Mouse (Mus musculus) colon, adult 2 months (tissue): Measurements from ENCODE around the gene Spink8. TPM values are rescaled to one million over a fixed set of nuclear protein-coding genes. Genes with fewer than 3 reads are reported as not detected.

Experiments used
- polyA plus RNA-seq: library from polyadenylated mRNA; depleted of rRNA; stranded (reverse); fragments of >200 nt; gene quantifications from 2 replicates; pipeline ENCODE4 v1.2.3, GENCODE M21; 2012; rRNA removed

Gene Spink8
- 0.28 TPM in 1 of 2 replicates, not detected in the other for polyA plus RNA-seq

DNA sequence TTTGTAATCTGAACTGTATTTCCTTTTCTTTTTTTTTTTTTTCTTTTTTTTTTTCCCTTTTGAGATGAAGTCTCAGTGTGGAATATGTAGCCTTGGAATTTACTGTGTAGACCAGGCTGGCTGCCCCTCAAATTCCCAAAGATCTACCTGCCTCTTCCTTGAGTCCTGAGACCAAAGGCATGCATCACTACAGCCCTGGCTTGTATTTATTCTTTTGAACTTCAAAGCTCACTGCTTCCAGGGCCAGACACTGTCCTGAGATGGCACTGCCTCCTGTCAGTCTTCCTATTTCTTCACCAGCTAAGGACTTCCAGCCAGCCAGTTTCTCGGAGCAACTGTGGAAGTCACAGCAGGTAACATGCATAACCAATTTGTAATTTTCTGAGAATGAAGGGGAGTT is at the start of gene Spink8:
TSS of gene Spink8 (plus strand) at position 301 of the 400 bp plus-strand sequence.

DNA sequence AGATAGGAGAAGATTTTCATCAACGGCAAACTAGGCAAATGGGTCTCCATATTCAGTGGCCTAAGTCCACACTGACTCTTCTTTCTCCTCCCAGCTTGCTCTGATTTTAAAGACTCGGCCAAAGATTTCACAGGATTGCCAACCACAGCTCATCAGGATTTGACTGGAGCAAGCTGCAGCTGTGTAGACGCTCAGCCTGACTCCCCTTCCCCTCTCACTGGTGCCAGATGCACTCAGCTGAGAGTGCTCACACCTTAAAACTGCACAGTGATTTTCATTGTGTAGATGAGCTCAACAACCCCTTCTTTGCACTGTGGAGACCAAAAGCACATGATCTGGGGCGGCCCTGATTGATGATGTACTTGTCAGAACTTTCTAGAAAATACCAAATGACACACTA is 21.5 kb upstream of the Spink8 start, which contains the start of gene Fbxw27:
TSS of gene Fbxw27 (minus strand) at position 101 of the 400 bp plus-strand sequence.

DNA sequence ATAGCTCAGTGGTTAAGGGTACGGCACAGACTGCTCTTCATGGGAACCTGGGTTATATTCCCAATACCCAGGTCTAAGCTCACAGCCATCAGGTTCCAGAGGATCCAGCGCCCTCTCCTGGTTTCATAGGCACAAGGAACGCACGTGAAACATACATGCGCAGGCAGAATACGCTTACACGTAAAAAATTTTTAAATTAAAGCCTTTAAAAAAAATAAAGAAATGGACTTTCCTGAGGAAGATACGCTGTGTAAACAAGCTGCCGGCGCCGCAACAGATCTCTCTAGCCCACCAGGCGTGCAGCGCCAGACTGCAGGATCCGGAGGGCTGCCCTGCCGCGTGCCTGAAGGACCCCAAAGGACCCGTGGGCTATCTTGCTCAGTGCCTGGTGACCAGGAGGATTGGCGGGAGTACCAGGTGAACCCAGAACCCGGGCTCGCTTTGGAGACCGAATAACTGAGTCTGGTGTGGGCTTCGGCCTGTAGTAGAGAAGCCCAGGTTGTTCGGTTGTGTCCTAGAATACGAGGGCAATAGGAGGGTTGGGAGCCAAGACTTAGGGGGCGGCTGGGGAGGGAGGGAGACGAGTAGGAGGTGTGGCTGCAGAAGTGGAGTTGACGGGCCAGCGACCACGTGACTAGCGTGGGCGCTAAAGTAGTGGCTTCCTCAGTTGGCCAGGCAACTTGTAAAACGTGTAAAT is 20.5 kb downstream of the Spink8 start, which contains the start of gene Nme6:
TSS of gene Nme6 (plus strand) at position 359 of the 697 bp plus-strand sequence.

DNA sequence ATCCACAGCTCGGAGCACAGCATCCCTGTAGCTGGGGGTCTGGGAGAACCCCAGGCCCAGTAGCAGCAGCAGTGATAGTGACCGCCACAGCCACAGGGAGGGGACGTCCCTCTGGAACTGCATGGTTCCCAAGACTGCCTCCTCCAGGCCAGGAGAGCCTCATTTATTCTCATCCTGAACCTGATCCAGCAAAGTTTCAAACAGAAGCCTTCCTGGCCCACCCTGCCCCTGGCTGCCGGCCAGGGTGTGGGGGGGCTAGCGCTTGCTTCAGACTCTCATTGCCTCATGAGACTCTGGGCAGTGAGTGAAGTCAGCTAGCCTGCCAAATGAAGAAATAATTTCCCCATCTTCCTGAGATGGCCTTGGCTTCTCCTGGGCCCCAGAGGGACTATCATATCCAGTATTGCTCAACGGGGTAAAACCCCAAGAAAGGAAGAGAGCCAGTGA is 37.3 kb downstream of the Spink8 start, which contains the start of gene Camp:
TSS of gene Camp (minus strand) at position 306 of the 447 bp plus-strand sequence.

DNA sequence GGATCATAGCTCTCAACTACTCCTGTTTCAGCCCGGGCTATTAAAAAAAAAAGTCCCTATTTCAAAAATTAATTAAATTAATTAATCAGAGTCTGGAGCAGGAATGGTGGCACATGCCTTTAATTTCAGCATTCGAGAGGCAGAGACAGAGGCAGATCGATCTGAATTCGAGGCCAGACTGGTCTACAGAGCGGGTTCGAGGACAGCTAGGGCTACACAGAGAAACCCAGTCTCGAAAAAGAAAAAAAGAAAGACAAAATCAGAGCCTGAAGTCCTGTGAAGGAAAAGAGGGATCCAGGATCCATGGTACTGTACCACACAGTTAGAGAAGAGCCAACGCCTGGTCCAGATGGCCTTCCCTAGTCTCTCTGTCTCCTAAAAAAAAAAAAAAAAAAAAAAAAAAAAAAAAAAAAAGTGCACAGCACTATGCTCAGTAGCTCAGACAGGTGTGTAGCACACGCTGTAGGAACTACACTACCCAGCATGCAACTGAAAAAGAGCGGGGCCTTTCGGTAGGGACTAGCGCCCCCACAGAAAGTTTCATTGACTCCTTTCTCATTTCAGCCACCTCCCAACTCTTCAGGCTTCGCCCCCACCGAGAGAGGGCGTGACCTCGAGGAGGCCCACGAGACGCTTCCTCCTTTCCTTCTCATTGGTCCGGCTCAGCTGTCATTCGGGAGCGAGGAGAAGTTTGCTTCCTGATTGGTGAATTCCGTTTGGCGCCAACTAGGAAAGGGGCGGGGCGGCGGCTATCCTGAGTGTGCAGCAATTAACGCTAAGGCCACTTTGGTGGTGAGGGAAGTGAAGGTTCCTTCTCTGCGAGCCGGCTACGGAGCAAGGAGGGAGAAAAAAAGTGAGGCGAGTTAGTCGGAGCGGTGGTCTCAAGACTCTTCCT is 63.0 kb downstream of the Spink8 start, which contains the start of gene Cdc25a:
TSS of gene Cdc25a (plus strand) at position 783 of the 895 bp plus-strand sequence.

Other genes starting within 250 kb of the Spink8 start
- not detected in 2 replicates for gene Fbxw15, start 244.0 kb upstream of the Spink8 start, polyA plus RNA-seq
- 0.09 and 0.12 TPM in 2 replicates for gene Fbxw24, start 186.2 kb upstream of the Spink8 start, polyA plus RNA-seq
- not detected in 2 replicates for gene Fbxw25, start 147.6 kb upstream of the Spink8 start, polyA plus RNA-seq
- not detected in 2 replicates for gene Fbxw18, start 109.6 kb upstream of the Spink8 start, polyA plus RNA-seq
- gene Fbxw26, start 66.2 kb upstream of the Spink8 start, polyA plus RNA-seq = not detected in 2 replicates
- not detected in 2 replicates for gene Fbxw27, start 21.6 kb upstream of the Spink8 start, polyA plus RNA-seq
- 18.8 and 19.6 TPM in 2 replicates for gene Nme6, start 20.5 kb downstream of the Spink8 start, polyA plus RNA-seq
- 0.28 TPM in 1 of 2 replicates, not detected in the other for gene Camp, start 37.3 kb downstream of the Spink8 start, polyA plus RNA-seq
- 14.0 and 16.8 TPM in 2 replicates for gene Cdc25a, start 63.3 kb downstream of the Spink8 start, polyA plus RNA-seq
- 190 and 241 TPM in 2 replicates for gene Map4, start 119.2 kb downstream of the Spink8 start, polyA plus RNA-seq